Mouse (Mus musculus) layer of hippocampus, adult 11-12 months (tissue): ENCODE data around the gene Tmem114.

ENCODE experiments used
- DNase-seq: peaks from one replicate; pipeline ENCODE4 v3.0.0; 2022; ENCODE audit warnings: low spot score

Tmem114 gene

DNA sequence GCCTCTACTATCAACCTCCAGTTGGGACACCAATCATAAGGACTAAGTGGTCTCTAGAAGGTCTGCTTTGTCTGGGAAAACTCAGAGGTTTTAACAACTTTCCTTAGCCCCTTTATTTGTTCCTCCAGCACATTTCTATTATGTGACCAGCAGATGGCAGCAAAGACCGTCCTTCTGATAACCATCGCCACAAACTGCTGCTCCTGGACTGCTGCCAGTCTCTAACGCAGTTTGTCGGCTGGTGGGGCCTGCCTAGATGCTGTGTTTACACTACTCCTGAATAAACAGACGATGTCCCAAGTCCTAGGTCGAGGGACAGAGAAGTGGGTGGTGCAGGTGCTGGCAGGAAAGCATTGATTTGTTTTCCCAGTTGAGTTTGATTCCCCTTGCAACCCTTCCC, 18.2 kb downstream of the Tmem114 start:
- peak; percentile 50 for DNase-seq

GRCm38 (mm10) chr16:8402663-8403062, 22.3 kb downstream of the Tmem114 start:
- no peak for DNase-seq

DNA sequence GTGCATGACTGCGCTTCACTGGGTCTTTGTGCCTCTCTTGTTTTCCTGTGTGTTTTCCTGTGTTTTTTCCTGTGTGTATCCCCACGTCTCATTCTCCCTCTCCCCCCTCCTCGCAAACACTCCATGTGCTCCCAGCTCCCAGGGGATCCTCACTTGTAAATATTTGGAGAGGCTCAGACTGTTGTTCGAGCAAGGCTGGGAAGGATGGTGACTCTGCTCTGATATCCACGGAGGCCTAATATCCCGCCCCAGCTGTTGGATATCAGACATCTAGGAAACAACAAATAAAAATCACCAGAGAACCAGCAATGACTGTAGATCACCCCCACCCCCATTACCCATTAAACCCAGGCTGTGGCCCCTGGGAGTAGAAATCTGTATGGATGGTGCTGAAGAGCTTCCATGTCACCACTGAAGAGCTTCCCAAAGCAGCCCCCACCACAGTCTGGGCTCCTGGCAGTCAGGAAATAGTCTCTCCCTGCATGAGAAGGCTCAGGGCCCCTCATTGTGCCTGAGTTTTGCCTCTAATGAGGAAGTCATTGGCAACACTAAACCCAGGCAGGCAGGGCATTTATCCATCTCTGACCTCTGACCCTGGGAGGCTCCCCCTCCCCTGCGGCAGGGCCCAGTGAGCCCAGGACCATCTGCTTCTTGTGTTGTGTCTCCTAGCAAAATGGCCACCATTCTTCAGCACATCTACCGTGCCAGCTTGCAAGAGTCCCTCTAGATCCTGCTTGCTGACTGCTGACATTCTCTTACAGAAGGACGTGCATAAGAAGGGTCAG, 23.6 kb downstream of the Tmem114 start:
- DNase-seq, result no peak

DNA sequence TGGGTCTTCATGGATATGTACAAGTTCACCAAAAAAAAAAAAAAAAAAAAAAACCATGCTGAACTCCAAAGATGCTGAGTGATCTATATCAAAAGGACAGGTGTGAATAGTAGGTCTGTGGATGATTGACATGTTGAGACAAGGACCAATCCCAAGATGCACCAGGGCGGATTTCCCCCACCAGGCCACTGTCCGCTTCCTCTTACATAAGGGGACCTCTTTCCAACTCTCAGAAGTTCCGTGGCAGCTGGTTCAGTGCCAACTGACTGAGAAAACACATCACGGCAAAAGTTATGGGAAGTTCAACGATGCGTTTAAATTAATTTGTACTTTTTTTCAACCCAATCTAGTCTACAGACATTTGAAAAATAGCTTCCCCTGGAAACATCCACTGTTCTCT, 25.1 kb downstream of the Tmem114 start:
- DNase-seq, result no peak

GRCm38 (mm10) chr16:8394946-8395345, 30.0 kb downstream of the Tmem114 start:
- DNase-seq, result no peak

DNA sequence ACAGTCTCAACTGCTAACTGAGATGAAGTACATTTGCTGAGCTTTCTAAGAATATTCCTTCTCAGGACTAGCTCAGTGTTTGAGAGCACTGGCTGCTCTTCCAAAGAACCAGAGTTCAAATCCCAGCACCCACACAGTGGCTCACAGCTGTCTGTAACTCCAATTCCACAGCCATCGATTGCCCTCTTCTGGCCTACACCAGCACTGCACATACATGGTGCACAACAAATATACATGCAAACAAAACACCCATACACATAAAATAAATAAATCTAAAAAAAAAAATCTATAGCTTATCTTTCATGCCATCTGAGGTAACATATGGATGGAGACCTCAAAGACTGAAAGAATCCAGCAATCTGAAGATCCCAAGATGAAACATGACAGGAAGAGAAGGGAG, 36.4 kb downstream of the Tmem114 start:
- no peak for DNase-seq

DNA sequence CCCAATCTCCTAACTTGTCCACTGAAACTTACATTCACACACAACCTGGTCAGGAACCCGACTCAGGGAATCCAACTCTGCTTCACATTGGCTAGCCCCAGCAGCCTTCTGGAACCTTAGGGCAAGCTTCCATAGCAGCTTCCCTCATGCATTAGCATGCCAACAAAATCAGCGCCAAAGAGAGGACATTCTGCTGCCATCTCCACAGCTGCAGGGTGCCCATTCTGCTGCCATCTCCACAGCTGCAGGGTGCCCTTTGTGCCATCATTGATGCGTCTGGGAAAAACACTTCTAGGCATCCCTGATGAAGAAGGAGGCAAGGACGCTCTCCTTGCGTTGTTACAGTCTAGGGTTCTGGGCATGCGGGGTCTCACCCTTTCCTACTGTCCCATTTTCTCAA, 38.5 kb downstream of the Tmem114 start:
- no peak for DNase-seq

DNA sequence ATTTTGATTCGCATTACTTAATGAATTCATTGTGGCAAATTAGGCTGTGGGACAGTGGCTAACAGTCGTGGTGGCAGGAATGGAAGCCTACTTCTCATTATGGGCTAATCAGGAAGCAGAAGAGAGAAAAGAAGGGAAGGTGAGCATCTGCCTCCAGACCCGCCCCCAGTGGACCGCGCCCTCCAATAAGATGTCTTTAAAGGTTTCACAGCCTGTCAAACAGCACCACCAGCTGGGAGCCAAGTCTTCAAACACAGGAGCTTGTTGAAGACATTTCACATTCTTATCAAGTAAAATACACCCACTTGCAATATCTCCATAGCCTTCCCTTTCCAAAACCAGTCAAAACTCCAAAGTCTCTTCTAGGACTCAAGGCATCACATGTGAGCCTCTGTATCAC, 39.3 kb downstream of the Tmem114 start:
- no peak for DNase-seq

GRCm38 (mm10) chr16:8384772-8385171, 40.2 kb downstream of the Tmem114 start:
- DNase-seq, result no peak

- no peak for DNase-seq
These were observed 41.5 kb downstream of the Tmem114 start for GRCm38 (mm10) chr16:8383396-8383795.

GRCm38 (mm10) chr16:8363066-8363465, 61.9 kb downstream of the Tmem114 start:
- DNase-seq, result no peak
